9 mouse cellular contexts compared by ENCODE assay signal in genomic region chr15:25717006-25717405, GRCm38 (mm10).
DNase-seq lines count a peak whose midpoint lies in the region; ATAC-seq and TF ChIP-seq lines count a peak whose summit lies in the region.
"Had no signal": no experiment of that assay in that cellular context is flagged by ENCODE, and none has a peak within 500 bp of the region (broad histone marks: within the 10 kb centered on the region; RNA-seq: fewer than 3 reads in every experiment).

No protein-coding gene starts in this region.

- TF ChIP-seq RAD21 in CH12.LX (IDR thresholded peaks at IDR 0.05; ENCODE audit: low read depth, low read length), result peak; percentile 96

- dilution Hi-C loops in CH12.LX (cut with MboI; ENCODE audit: extremely low pct_ligation_motif_present, extremely low pct_unique_long_range_greater_than_20kb, low sequenced_read_pairs), result no loop called here

- no peak overlapping the region for H3K27ac ChIP-seq in CH12.LX (ENCODE audit: insufficient read depth, low read depth)
- H3K27ac ChIP-seq: hindbrain, embryonic 15.5 days had no signal

- H3K4me2 ChIP-seq in CH12.LX (ENCODE audit: insufficient read depth, low read depth, poor library complexity, severe bottlenecking), result no peak overlapping the region
- H3K4me2 ChIP-seq: hindbrain, embryonic 15.5 days had no signal

- peak; percentile 69 to 91 for TF ChIP-seq CTCF in CH12.LX (conservative IDR thresholded peaks at IDR 0.05 in 1 of 2, IDR thresholded peaks at IDR 0.05 in 1 of 2; ENCODE audit: low read depth in 2 of 2, low read length in 2 of 2)
- TF ChIP-seq CTCF in lung, adult 2 months (IDR thresholded peaks at IDR 0.05; ENCODE audit: insufficient read depth, low read length), result peak; percentile 72

- in situ Hi-C loops in CH12.LX (cut with MboI; ENCODE audit: low pct_ligation_motif_present, low pct_unique_long_range_greater_than_20kb, low sequenced_read_pairs), result no loop called here

- peaks cover 4 to 23% of the 10 kb centered on the region in 2 experiments for H3K4me1 ChIP-seq in CH12.LX (ENCODE audit: control insufficient read depth in 1 of 2, insufficient read depth in 2 of 2)
- peaks cover 2% of the 10 kb centered on the region; the same call in 1 of the 2 replicates for H3K4me1 ChIP-seq in lung, adult 2 months (ENCODE audit: control insufficient read depth, insufficient read depth, low read length)

- WGBS in lung, adult 2 months, result 23% methylated on average over 3 of the region's 3 CpGs

- no peak overlapping the region for H3K9ac ChIP-seq in CH12.LX (ENCODE audit: insufficient read depth, low read depth)
- H3K9ac ChIP-seq: hindbrain, embryonic 15.5 days had no signal

- no peaks in the 10 kb centered on the region for H3K36me3 ChIP-seq in CH12.LX (replicated peaks in 1 of 2; ENCODE audit: control insufficient read depth in 1 of 2, insufficient read depth in 1 of 2, low read length in 1 of 2)
- H3K36me3 ChIP-seq: hindbrain, embryonic 15.5 days had no signal

- DNase-seq in CH12.LX (ENCODE audit: extremely low read depth), result peak; percentile 85
- peak; percentile 63 for DNase-seq in adrenal gland, adult 8-10 months
- peak; percentile 77 for DNase-seq in embryo, embryonic 11.5 days (ENCODE audit: low read depth, low spot score)
- peak; percentile 91 to 93 for DNase-seq in kidney, postnatal 4 days
- peak; percentile 80 for DNase-seq in lung, adult 2 months
- peak; percentile 89 for DNase-seq in right cerebral cortex, postnatal 14 days
- peak; percentile 62 to 75 for DNase-seq in urinary bladder, postnatal 36 days (ENCODE audit: low spot score in 2 of 2)

- no peaks in the 10 kb centered on the region for H3K79me2 ChIP-seq in CH12.LX (replicated peaks; ENCODE audit: control insufficient read depth, extremely low read depth, insufficient read depth, poor library complexity, severe bottlenecking)

- no peak for TF ChIP-seq EP300 in CH12.LX (IDR thresholded peaks at IDR 0.05; ENCODE audit: low read length)

- no peak overlapping the region for H3K4me3 ChIP-seq in CH12.LX (replicated peaks in 1 of 3; ENCODE audit: low read depth in 2 of 3, low read length in 2 of 3, poor library complexity in 1 of 3)
- no peak overlapping the region for H3K4me3 ChIP-seq in lung, adult 2 months (replicated peaks; ENCODE audit: extremely low read depth, low read depth, low read length)
- H3K4me3 ChIP-seq: hindbrain, embryonic 15.5 days had no signal

- no peaks in the 10 kb centered on the region for H3K27me3 ChIP-seq in CH12.LX (replicated peaks)
- H3K27me3 ChIP-seq: hindbrain, embryonic 15.5 days had no signal

- peak; percentile 75 for ATAC-seq in granulocyte monocyte progenitor cell, adult 5-6 weeks (replicated peaks; ENCODE audit: poor library complexity, severe bottlenecking)

- no peaks in the 10 kb centered on the region for H3K9me3 ChIP-seq in CH12.LX (replicated peaks; ENCODE audit: low read length)
- H3K9me3 ChIP-seq: hindbrain, embryonic 15.5 days had no signal

- TF ChIP-seq POLR2A in CH12.LX (IDR thresholded peaks at IDR 0.05; ENCODE audit: low read depth, low read length), result no peak
- no peak for TF ChIP-seq POLR2A in lung, adult 2 months (IDR thresholded peaks at IDR 0.05; ENCODE audit: borderline replicate concordance, extremely low read depth, low read depth, low read length)

TF ChIP-seq in CH12.LX, 34 proteins besides CTCF, POLR2A, EP300 and RAD21:
- TF ChIP-seq E2F4 (IDR thresholded peaks at IDR 0.05; ENCODE audit: insufficient replicate concordance, low read depth, low read length), result no peak
- no peak for TF ChIP-seq MAFK (IDR thresholded peaks at IDR 0.05; ENCODE audit: insufficient replicate concordance, low read length)
- TF ChIP-seq ZC3H11A (IDR thresholded peaks at IDR 0.05; ENCODE audit: low read depth, low read length), result peak; percentile 74
- TF ChIP-seq NRF1 (IDR thresholded peaks at IDR 0.05; ENCODE audit: low read depth, low read length), result no peak
- TF ChIP-seq USF1 (IDR thresholded peaks at IDR 0.05; ENCODE audit: low read depth, low read length), result no peak
- no peak for TF ChIP-seq UBTF (IDR thresholded peaks at IDR 0.05; ENCODE audit: low read depth, low read length)
- TF ChIP-seq SMC3 (IDR thresholded peaks at IDR 0.05; ENCODE audit: low read depth, low read length), result peak; percentile 91
- TF ChIP-seq NELFE (IDR thresholded peaks at IDR 0.05; ENCODE audit: low read depth, low read length), result peak; percentile 34; the same call in 1 of the 2 replicates
